Mouse (Mus musculus): ENCODE measurements around the gene Cd80.

Cd80 gene

GRCm38 (mm10) chr16:38448458-38448857 is 6.9 kb upstream of the Cd80 start:
- DNase-seq (ENCODE audit: low spot score in 2 of 2): no peak

GRCm38 (mm10) chr16:38450707-38451106 is 4.7 kb upstream of the Cd80 start:
- no peak for DNase-seq (ENCODE audit: low spot score in 2 of 2)

- DNase-seq (ENCODE audit: low spot score in 2 of 2): no peak
Observed at GRCm38 (mm10) chr16:38451421-38452205, 3.7 kb upstream of the Cd80 start.

- peak; percentile 82 to 86 for DNase-seq (ENCODE audit: low spot score in 2 of 2)
Observed at GRCm38 (mm10) chr16:38452442-38453202, 2.7 kb upstream of the Cd80 start, which contains the start of gene Adprh. Gene Adprh (minus strand): TSS chr16:38452703.

- no peak for DNase-seq (ENCODE audit: low spot score in 2 of 2)
Observed at GRCm38 (mm10) chr16:38453203-38453553, 2.2 kb upstream of the Cd80 start.

GRCm38 (mm10) chr16:38453952-38454351 is 1.4 kb upstream of the Cd80 start:
- no peak for DNase-seq (ENCODE audit: low spot score in 2 of 2)

- no peak for DNase-seq (ENCODE audit: low spot score in 2 of 2)
Observed at GRCm38 (mm10) chr16:38454533-38455254, 667 bp upstream of the Cd80 start.

- DNase-seq (ENCODE audit: low spot score in 2 of 2): no peak
Observed at GRCm38 (mm10) chr16:38456812-38457567, 1.6 kb downstream of the Cd80 start.

- DNase-seq (ENCODE audit: low spot score in 2 of 2): no peak
Observed at GRCm38 (mm10) chr16:38458600-38459280, 3.4 kb downstream of the Cd80 start.

GRCm38 (mm10) chr16:38459990-38460389 is 4.6 kb downstream of the Cd80 start:
- DNase-seq (ENCODE audit: low spot score in 2 of 2): no peak

- DNase-seq (ENCODE audit: low spot score in 2 of 2): no peak
Observed at GRCm38 (mm10) chr16:38461749-38462148, 6.4 kb downstream of the Cd80 start.

- no peak for DNase-seq (ENCODE audit: low spot score in 2 of 2)
Observed at GRCm38 (mm10) chr16:38462161-38462560, 6.8 kb downstream of the Cd80 start.

GRCm38 (mm10) chr16:38463305-38463704 is 7.9 kb downstream of the Cd80 start:
- no peak for DNase-seq (ENCODE audit: low spot score in 2 of 2)

GRCm38 (mm10) chr16:38466089-38466488 is 10.7 kb downstream of the Cd80 start:
- no peak for DNase-seq (ENCODE audit: low spot score in 2 of 2)

GRCm38 (mm10) chr16:38467091-38467916 is 11.9 kb downstream of the Cd80 start:
- no peak for DNase-seq (ENCODE audit: low spot score in 2 of 2)

GRCm38 (mm10) chr16:38467917-38468705 is 12.8 kb downstream of the Cd80 start:
- DNase-seq (ENCODE audit: low spot score in 2 of 2): no peak

- no peak for DNase-seq (ENCODE audit: low spot score in 2 of 2)
Observed at GRCm38 (mm10) chr16:38468706-38469018, 13.3 kb downstream of the Cd80 start.

- DNase-seq (ENCODE audit: low spot score in 2 of 2): no peak
Observed at GRCm38 (mm10) chr16:38469437-38469836, 14.1 kb downstream of the Cd80 start.

GRCm38 (mm10) chr16:38471697-38472506 is 16.5 kb downstream of the Cd80 start:
- DNase-seq (ENCODE audit: low spot score in 2 of 2): no peak

Data from frontal cortex, postnatal 14 days (tissue).